Mouse (Mus musculus): Measurements from ENCODE around the gene Lgals2. TPM values are rescaled to one million over a fixed set of nuclear protein-coding genes. Genes with fewer than 3 reads are reported as not detected.

Gene Lgals2
- polyA plus RNA-seq, 1 experiment from 2014 or later: 15.8 TPM

DNA sequence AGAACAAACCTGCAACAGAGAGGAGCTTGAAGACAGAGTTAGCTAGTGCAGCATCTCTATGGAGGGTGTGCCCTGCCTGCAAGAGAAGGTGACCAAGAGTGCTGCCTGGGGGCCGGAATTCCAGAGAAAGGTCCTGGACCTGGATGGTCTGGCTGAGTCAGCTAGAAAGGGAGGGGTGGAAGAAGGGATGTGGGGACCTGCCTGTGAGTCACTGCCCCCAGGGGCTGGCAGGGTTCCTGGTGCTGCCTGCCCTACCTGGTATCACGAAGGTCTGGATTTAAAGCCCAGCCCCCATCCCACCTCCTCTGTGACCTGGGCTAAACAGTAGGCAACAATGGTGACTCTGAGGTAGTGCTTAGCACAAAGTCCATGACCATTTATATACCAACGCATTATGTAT lies 48.2 kb downstream of the Lgals2 start:
- Histone ChIP-seq H3K27ac (ENCODE audit: low read length) (no peak overlapping the region), H3K4me1 (ENCODE audit: control insufficient read depth, low read depth, low read length) (peaks cover 5% of the 10 kb centered on the region), H3K9me3 (replicated peaks; ENCODE audit: control insufficient read depth, low read length) (no peaks in the 10 kb centered on the region), H3K4me3 (ENCODE audit: low read depth, low read length) (no peak overlapping the region), H3K4me2 (ENCODE audit: low read depth, low read length) (no peak overlapping the region), H3K9ac (ENCODE audit: low read depth, low read length) (no peak overlapping the region), H3K27me3 (ENCODE audit: control insufficient read depth, insufficient read depth, low read depth, low read length) (peaks cover 26% of the 10 kb centered on the region), H3K36me3 (ENCODE audit: control insufficient read depth, insufficient read depth) (no peaks in the 10 kb centered on the region)
- WGBS (ENCODE audit: insufficient replicate concordance): 64% methylated on average over 3 of the region's 3 CpGs
- ATAC-seq (ENCODE audit: low read depth): no peak

DNA sequence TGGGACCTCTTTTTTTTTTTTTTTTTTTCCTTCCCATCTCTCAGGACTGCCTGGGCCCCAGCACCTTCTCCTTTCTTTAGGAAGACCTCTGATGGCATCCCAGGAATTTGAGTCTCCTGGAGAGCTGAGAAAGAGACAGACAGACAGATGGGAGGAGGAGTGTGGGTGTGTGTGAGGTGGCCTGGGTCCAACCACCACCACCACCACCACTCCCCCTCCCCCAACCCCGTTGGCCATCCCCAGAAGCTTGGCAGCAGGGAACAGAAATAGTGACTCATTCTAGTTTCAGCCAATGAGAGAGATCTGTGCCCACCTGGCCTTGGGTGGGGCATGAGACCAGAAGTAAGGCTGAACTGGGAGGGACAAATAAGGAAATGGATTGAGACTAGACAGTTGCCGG lies 48.7 kb downstream of the Lgals2 start:
- 43% methylated on average over 2 of the region's 2 CpGs for WGBS (ENCODE audit: insufficient replicate concordance)
- Histone ChIP-seq H3K9me3 (replicated peaks; ENCODE audit: control insufficient read depth, low read length) (no peaks in the 10 kb centered on the region), H3K36me3 (ENCODE audit: control insufficient read depth, insufficient read depth) (no peaks in the 10 kb centered on the region), H3K9ac (ENCODE audit: low read depth, low read length) (no peak overlapping the region), H3K4me2 (ENCODE audit: low read depth, low read length) (no peak overlapping the region), H3K4me3 (ENCODE audit: low read depth, low read length) (no peak overlapping the region), H3K27ac (ENCODE audit: low read length) (no peak overlapping the region), H3K4me1 (ENCODE audit: control insufficient read depth, low read depth, low read length) (peaks cover 5% of the 10 kb centered on the region), H3K27me3 (ENCODE audit: control insufficient read depth, insufficient read depth, low read depth, low read length) (peaks cover 31% of the 10 kb centered on the region)
- ATAC-seq (ENCODE audit: low read depth): no peak

GRCm38 (mm10) chr15:78805351-78805750 lies 50.0 kb downstream of the Lgals2 start:
- Histone ChIP-seq H3K4me2 (ENCODE audit: low read depth, low read length) (no peak overlapping the region), H3K4me3 (ENCODE audit: low read depth, low read length) (no peak overlapping the region), H3K27ac (ENCODE audit: low read length) (no peak overlapping the region), H3K4me1 (ENCODE audit: control insufficient read depth, low read depth, low read length) (peaks cover 5% of the 10 kb centered on the region), H3K9me3 (replicated peaks; ENCODE audit: control insufficient read depth, low read length) (no peaks in the 10 kb centered on the region), H3K27me3 (ENCODE audit: control insufficient read depth, insufficient read depth, low read depth, low read length) (peaks cover 38% of the 10 kb centered on the region), H3K9ac (ENCODE audit: low read depth, low read length) (no peak overlapping the region), H3K36me3 (ENCODE audit: control insufficient read depth, insufficient read depth) (no peaks in the 10 kb centered on the region)
- ATAC-seq (ENCODE audit: low read depth): no peak
- WGBS (ENCODE audit: insufficient replicate concordance): 57% methylated on average over 2 of the region's 2 CpGs

- H3K36me3 ChIP-seq (ENCODE audit: control insufficient read depth, insufficient read depth): no peaks in the 10 kb centered on the region
- 0 out of 2 replicates have a peak overlapping the region, but pooled peaks have one; percentile 15 for H3K4me2 ChIP-seq (ENCODE audit: low read depth, low read length)
- H3K4me1 ChIP-seq (ENCODE audit: control insufficient read depth, low read depth, low read length): peaks cover 5% of the 10 kb centered on the region
- no peak overlapping the region for H3K4me3 ChIP-seq (ENCODE audit: low read depth, low read length)
- WGBS (ENCODE audit: insufficient replicate concordance): 17% methylated on average over 6 of the region's 6 CpGs
- peaks cover 38% of the 10 kb centered on the region for H3K27me3 ChIP-seq (ENCODE audit: control insufficient read depth, insufficient read depth, low read depth, low read length)
- no peak for ATAC-seq (ENCODE audit: low read depth)
- 0 out of 2 replicates have a peak overlapping the region, but pooled peaks have one; percentile 15 for H3K27ac ChIP-seq (ENCODE audit: low read length)
- no peaks in the 10 kb centered on the region for H3K9me3 ChIP-seq (replicated peaks; ENCODE audit: control insufficient read depth, low read length)
- H3K9ac ChIP-seq (ENCODE audit: low read depth, low read length): no peak overlapping the region
These were observed 51.0 kb downstream of the Lgals2 start for GRCm38 (mm10) chr15:78804326-78804725.

- no peaks in the 10 kb centered on the region for H3K36me3 ChIP-seq (ENCODE audit: control insufficient read depth, insufficient read depth)
- peaks cover 5% of the 10 kb centered on the region for H3K4me1 ChIP-seq (ENCODE audit: control insufficient read depth, low read depth, low read length)
- peak overlapping the region; percentile 64 for H3K4me2 ChIP-seq (ENCODE audit: low read depth, low read length)
- peak overlapping the region; percentile 65 for H3K4me3 ChIP-seq (ENCODE audit: low read depth, low read length)
- H3K27me3 ChIP-seq (ENCODE audit: control insufficient read depth, insufficient read depth, low read depth, low read length): peaks cover 38% of the 10 kb centered on the region
- H3K9ac ChIP-seq (ENCODE audit: low read depth, low read length): no peak overlapping the region
- ATAC-seq (ENCODE audit: low read depth): peak; percentile 22
- peak overlapping the region; percentile 77 for H3K27ac ChIP-seq (ENCODE audit: low read length)
- 8% methylated on average over 8 of the region's 8 CpGs for WGBS (ENCODE audit: insufficient replicate concordance)
- H3K9me3 ChIP-seq (replicated peaks; ENCODE audit: control insufficient read depth, low read length): no peaks in the 10 kb centered on the region
These were observed 51.8 kb downstream of the Lgals2 start for GRCm38 (mm10) chr15:78803499-78803900.

DNA sequence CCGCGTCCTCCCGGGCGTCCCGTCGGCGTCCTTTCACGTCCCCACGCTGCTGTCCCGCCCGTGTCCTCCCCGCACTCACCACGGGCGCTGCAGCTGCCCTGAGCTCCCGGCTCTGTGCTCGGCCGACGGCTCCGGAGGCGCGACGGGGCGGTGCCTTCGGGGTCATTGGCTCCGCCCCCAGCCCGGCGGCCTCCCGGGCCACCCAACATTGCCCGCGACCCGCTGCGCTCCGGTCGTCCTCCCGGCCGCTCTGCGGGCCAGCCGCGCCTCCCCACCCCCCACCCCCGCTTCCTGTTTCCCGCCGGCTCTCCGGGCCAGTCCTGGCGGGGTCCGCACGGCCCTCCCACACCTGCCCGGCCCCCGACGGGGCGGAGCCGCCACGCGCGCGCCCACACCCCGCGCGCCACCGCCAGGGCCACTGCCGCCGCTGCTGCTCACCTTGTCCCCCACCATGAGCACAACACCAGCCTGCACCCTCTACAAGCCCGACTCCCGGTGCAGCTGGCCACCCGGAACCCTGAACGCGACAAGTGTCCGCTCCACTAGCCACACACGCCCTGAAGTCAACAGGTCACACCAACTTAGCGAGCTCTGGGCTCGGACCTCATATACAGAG lies 52.4 kb downstream of the Lgals2 start, which contains the start of gene Card10:
Card10 (minus strand) TSS at position 267 of the 616 bp plus-strand sequence.
- H3K4me1 ChIP-seq (ENCODE audit: control insufficient read depth, low read depth, low read length): peaks cover 5% of the 10 kb centered on the region
- ATAC-seq (ENCODE audit: low read depth): peak; percentile 75
- peak within 1 kb of the TSS; percentile 64 for H3K4me2 ChIP-seq (ENCODE audit: low read depth, low read length)
- peak within 1 kb of the TSS; percentile 77 for H3K27ac ChIP-seq (ENCODE audit: low read length)
- H3K4me3 ChIP-seq (ENCODE audit: low read depth, low read length): peak within 1 kb of the TSS; percentile 65
- 2% methylated on average over 63 of the region's 70 CpGs for WGBS (ENCODE audit: insufficient replicate concordance)
- peaks cover 38% of the 10 kb centered on the region for H3K27me3 ChIP-seq (ENCODE audit: control insufficient read depth, insufficient read depth, low read depth, low read length)
- H3K36me3 ChIP-seq (ENCODE audit: control insufficient read depth, insufficient read depth): no peaks in the 10 kb centered on the region
- no peaks in the 10 kb centered on the region for H3K9me3 ChIP-seq (replicated peaks; ENCODE audit: control insufficient read depth, low read length)
- H3K9ac ChIP-seq (ENCODE audit: low read depth, low read length): peak within 1 kb of the TSS; percentile 66

GRCm38 (mm10) chr15:78801971-78802741 lies 53.2 kb downstream of the Lgals2 start:
- Histone ChIP-seq H3K9ac (ENCODE audit: low read depth, low read length) (peak overlapping the region; percentile 66), H3K36me3 (ENCODE audit: control insufficient read depth, insufficient read depth) (no peaks in the 10 kb centered on the region), H3K9me3 (replicated peaks; ENCODE audit: control insufficient read depth, low read length) (no peaks in the 10 kb centered on the region), H3K4me1 (ENCODE audit: control insufficient read depth, low read depth, low read length) (peaks cover 5% of the 10 kb centered on the region), H3K4me2 (ENCODE audit: low read depth, low read length) (peak overlapping the region; percentile 64), H3K27me3 (ENCODE audit: control insufficient read depth, insufficient read depth, low read depth, low read length) (peaks cover 38% of the 10 kb centered on the region), H3K27ac (ENCODE audit: low read length) (peak overlapping the region; percentile 77), H3K4me3 (ENCODE audit: low read depth, low read length) (peak overlapping the region; percentile 65)
- 4% methylated on average over 65 of the region's 67 CpGs for WGBS (ENCODE audit: insufficient replicate concordance)
- ATAC-seq (ENCODE audit: low read depth): peak; percentile 19

- Histone ChIP-seq H3K4me2 (ENCODE audit: low read depth, low read length) (peak overlapping the region; percentile 64; the same call in 1 of the 2 replicates), H3K27me3 (ENCODE audit: control insufficient read depth, insufficient read depth, low read depth, low read length) (peaks cover 38% of the 10 kb centered on the region), H3K4me1 (ENCODE audit: control insufficient read depth, low read depth, low read length) (peaks cover 5% of the 10 kb centered on the region), H3K27ac (ENCODE audit: low read length) (no peak overlapping the region), H3K9me3 (replicated peaks; ENCODE audit: control insufficient read depth, low read length) (no peaks in the 10 kb centered on the region), H3K36me3 (ENCODE audit: control insufficient read depth, insufficient read depth) (no peaks in the 10 kb centered on the region), H3K4me3 (ENCODE audit: low read depth, low read length) (peak overlapping the region; percentile 65), H3K9ac (ENCODE audit: low read depth, low read length) (no peak overlapping the region; the same call in 1 of the 2 replicates)
- 62% methylated on average over 9 of the region's 9 CpGs for WGBS (ENCODE audit: insufficient replicate concordance)
- ATAC-seq (ENCODE audit: low read depth): no peak
These were observed 53.8 kb downstream of the Lgals2 start for GRCm38 (mm10) chr15:78801571-78801970.
